ENCODE assay signal across 8 mouse cellular contexts in genomic region chr8:122444058-122444748, GRCm38 (mm10). TPM values are rescaled to one million over a fixed set of nuclear protein-coding genes. Genes with fewer than 3 reads are reported as not detected.
A peak's percentile ranks its signal among the peaks of the same experiment; 100 is the strongest.
DNase-seq lines count a peak whose midpoint lies in the region; ATAC-seq lines count a peak whose summit lies in the region.

No protein-coding gene starts in this region.

- ATAC-seq in hindbrain, embryonic 14.5 days (ENCODE audit: low FRiP score), result peak; percentile 43

- H3K4me1 ChIP-seq in hindbrain, embryonic 14.5 days (replicated peaks; ENCODE audit: control insufficient read depth, insufficient read depth, low read length), result peaks cover 23% of the 10 kb centered on the region

- peak overlapping the region; percentile 95 for H3K27ac ChIP-seq in hindbrain, embryonic 14.5 days

- peak overlapping the region; percentile 75 for H3K4me2 ChIP-seq in hindbrain, embryonic 14.5 days (replicated peaks)

- H3K9ac ChIP-seq in hindbrain, embryonic 14.5 days, result peak overlapping the region; percentile 82

- WGBS in hindbrain, embryonic 14.5 days, result 10% methylated on average over 19 of the region's 19 CpGs

- H3K4me3 ChIP-seq in hindbrain, embryonic 14.5 days (replicated peaks; ENCODE audit: low read length), result peak overlapping the region; percentile 74

- DNase-seq in R1 (ENCODE audit: low read depth, low spot score), result peak; percentile 91
- DNase-seq in cerebellum, postnatal 25 days, result peak; percentile 76 to 80
- peak; percentile 70 to 77 for DNase-seq in frontal cortex, postnatal 14 days (ENCODE audit: low spot score in 2 of 2)
- peak; percentile 86 for DNase-seq in hindbrain, embryonic 14.5 days (ENCODE audit: low spot score)
- DNase-seq in layer of hippocampus, postnatal 36 days, result peak; percentile 84 to 85
- DNase-seq in lung, postnatal 25 days (ENCODE audit: low spot score), result peak; percentile 94
- DNase-seq in retina, embryonic 14.5 days (ENCODE audit: low spot score), result peak; percentile 76
- peak; percentile 82 for DNase-seq in urinary bladder, postnatal 25 days (ENCODE audit: low spot score)

- H3K9me3 ChIP-seq in hindbrain, embryonic 14.5 days (ENCODE audit: control insufficient read depth, low read length), result no peaks in the 10 kb centered on the region

- H3K36me3 ChIP-seq in hindbrain, embryonic 14.5 days (replicated peaks; ENCODE audit: control insufficient read depth, insufficient read depth), result peaks cover 3% of the 10 kb centered on the region

- H3K27me3 ChIP-seq in hindbrain, embryonic 14.5 days (ENCODE audit: control insufficient read depth, insufficient read depth, low read length), result no peaks in the 10 kb centered on the region

RNA-seq across cellular contexts. Expression of gene Mvd, which starts 1.0 kb away (rescaled TPM):
- polyA plus RNA-seq in hindbrain, embryonic 14.5 days (2014; fragmentation: Nextera tagmentation; extraction: Ambion mirVana), result 61.3 and 75.6 TPM in 2 replicates
- total RNA-seq in layer of hippocampus, postnatal 36 days (2021), result 10 to 100 TPM; 19.1 to 20.6 TPM

RNA-seq across cellular contexts. Expression of gene Cyba, which starts 11.5 kb away (rescaled TPM):
- 35.7 and 44.3 TPM in 2 replicates for polyA plus RNA-seq in hindbrain, embryonic 14.5 days (2014; fragmentation: Nextera tagmentation; extraction: Ambion mirVana)
- total RNA-seq in layer of hippocampus, postnatal 36 days (2021), result 10 to 100 TPM; 10.0 to 10.2 TPM

RNA-seq across cellular contexts. Expression of gene Snai3, which starts 16.3 kb away (rescaled TPM):
- polyA plus RNA-seq in hindbrain, embryonic 14.5 days (2014; fragmentation: Nextera tagmentation; extraction: Ambion mirVana), result not detected in 2 replicates
- not detected for total RNA-seq in layer of hippocampus, postnatal 36 days (2021)

RNA-seq across cellular contexts. Expression of gene Il17c, which starts 22.4 kb away (rescaled TPM):
- polyA plus RNA-seq in hindbrain, embryonic 14.5 days (2014; fragmentation: Nextera tagmentation; extraction: Ambion mirVana), result not detected in 2 replicates
- total RNA-seq in layer of hippocampus, postnatal 36 days (2021), result not detected

RNA-seq across cellular contexts. Expression of gene Rnf166, which starts 31.7 kb away (rescaled TPM):
- polyA plus RNA-seq in hindbrain, embryonic 14.5 days (2014; fragmentation: Nextera tagmentation; extraction: Ambion mirVana), result 31.6 and 32.6 TPM in 2 replicates
- 10 to 100 TPM; 31.8 to 36.3 TPM for total RNA-seq in layer of hippocampus, postnatal 36 days (2021)

Comparison
In these comparisons a context has a peak if more than half of its experiments do, and no peak if none do; other contexts are left out.
1. Peak in every context shown above with its lines: DNase-seq, ATAC-seq, H3K4me3 ChIP-seq and H3K27ac ChIP-seq.